Mouse (Mus musculus) forebrain, embryonic 15.5 days (tissue): ENCODE measurements around the gene Atg2a. TPM values are rescaled to one million over a fixed set of nuclear protein-coding genes. Genes with fewer than 3 reads are reported as not detected.
A peak's percentile ranks its signal among the peaks of the same experiment; 100 is the strongest.

Experiments used
- ATAC-seq: fragments of 200-750 bp; cut with Nextera tagmentation; replicated peaks from 2 replicates; pipeline ENCODE4 v1.8.0; 2017; ENCODE audit warnings: mild to moderate bottlenecking, moderate TSS enrichment, moderate library complexity
- H3K27ac ChIP-seq: fragments of 300-500 bp; sonication (generic); replicated peaks from 2 replicates; pipeline ENCODE4 v1.5.1; 2015; ENCODE audit warnings: mild to moderate bottlenecking, inconsistent platforms
- H3K27me3 ChIP-seq: fragments of 300-500 bp; sonication (generic); 2 replicates; pipeline ENCODE4 v1.6.1; 2015; ENCODE audit warnings: inconsistent platforms
- H3K36me3 ChIP-seq: fragments of 300-500 bp; sonication (generic); 2 replicates; pipeline ENCODE4 v1.6.1; 2015; ENCODE audit warnings: mild to moderate bottlenecking, inconsistent platforms
- H3K4me1 ChIP-seq: fragments of 300-500 bp; sonication (generic); 2 replicates; pipeline ENCODE4 v1.6.1; 2015; ENCODE audit warnings: inconsistent platforms
- H3K4me2 ChIP-seq: fragments of 300-500 bp; sonication (generic); replicated peaks from 2 replicates; pipeline ENCODE4 v1.6.1; 2015; ENCODE audit warnings: mild to moderate bottlenecking, inconsistent platforms
- H3K4me3 ChIP-seq: fragments of 300-500 bp; sonication (generic); 2 replicates; pipeline ENCODE4 v1.5.1; 2015; ENCODE audit warnings: mild to moderate bottlenecking, inconsistent platforms
- H3K9ac ChIP-seq: fragments of 300-500 bp; sonication (generic); replicated peaks from 2 replicates; pipeline ENCODE4 v1.6.1; 2015; ENCODE audit warnings: mild to moderate bottlenecking, inconsistent platforms
- H3K9me3 ChIP-seq: fragments of 300-500 bp; sonication (generic); 2 replicates; pipeline ENCODE4 v1.6.1; 2016; ENCODE audit warnings: inconsistent platforms
- WGBS: fragments of 180-500 bp; shearing (Covaris S2); methylation state at CpG from one replicate; pipeline ENCODE4 v1.1.7; 2015; ENCODE audit warnings: mixed read lengths; 5-methylcytosine and 5-hydroxymethylcytosine counted together
- polyA plus RNA-seq: library from polyadenylated mRNA; unstranded; fragments of >200 nt; fragmentation: Nextera tagmentation; extraction: Ambion mirVana; gene quantifications from 2 replicates; pipeline ENCODE4 v1.2.1, GENCODE M21; 2015

The Atg2a gene
- polyA plus RNA-seq, 1 experiment from 2014 or later, result 9.7 TPM

DNA sequence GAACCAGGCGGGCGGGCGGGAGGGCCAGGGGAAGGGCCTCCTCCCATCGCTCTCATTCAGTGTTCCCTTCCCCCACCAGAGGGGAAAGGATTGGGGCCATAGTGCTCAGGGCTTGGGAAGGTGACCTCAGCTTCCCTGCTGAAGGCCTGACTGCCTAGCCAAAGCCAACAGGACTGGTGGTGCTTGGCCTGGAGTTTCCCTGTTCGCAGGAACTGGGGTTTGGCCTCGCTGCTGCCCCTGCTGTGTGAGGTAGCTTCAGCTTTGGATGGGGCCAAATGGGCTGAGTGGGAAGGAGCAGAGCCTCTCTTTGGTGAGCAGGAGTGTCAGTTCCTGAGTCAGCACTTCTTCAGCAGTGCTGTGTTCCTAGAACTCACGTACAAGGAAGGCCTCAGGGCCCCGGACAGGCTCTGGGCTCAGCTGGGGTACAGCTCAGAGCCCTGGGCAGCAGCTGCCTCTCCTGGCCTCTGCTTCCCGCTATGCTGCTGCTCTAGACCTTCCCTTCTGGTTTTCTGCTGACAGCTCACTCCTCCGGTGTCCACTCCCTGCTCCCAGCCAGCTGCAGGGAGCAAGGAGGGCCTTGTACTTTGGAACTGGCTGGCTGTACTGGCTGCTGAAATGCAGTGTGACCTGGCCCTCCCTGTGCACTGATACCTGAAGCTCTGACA, 49.8 kb downstream of the Atg2a start:
- H3K9me3 ChIP-seq, result no peaks in the 10 kb centered on the region
- H3K27me3 ChIP-seq, result no peaks in the 10 kb centered on the region
- no peak overlapping the region for H3K4me3 ChIP-seq
- peaks cover 22% of the 10 kb centered on the region for H3K36me3 ChIP-seq
- H3K4me2 ChIP-seq, result no peak overlapping the region
- no peaks in the 10 kb centered on the region for H3K4me1 ChIP-seq
- no peak overlapping the region for H3K9ac ChIP-seq
- no peak overlapping the region for H3K27ac ChIP-seq
- 83% methylated on average over 10 of the region's 10 CpGs for WGBS
- ATAC-seq, result no peak

DNA sequence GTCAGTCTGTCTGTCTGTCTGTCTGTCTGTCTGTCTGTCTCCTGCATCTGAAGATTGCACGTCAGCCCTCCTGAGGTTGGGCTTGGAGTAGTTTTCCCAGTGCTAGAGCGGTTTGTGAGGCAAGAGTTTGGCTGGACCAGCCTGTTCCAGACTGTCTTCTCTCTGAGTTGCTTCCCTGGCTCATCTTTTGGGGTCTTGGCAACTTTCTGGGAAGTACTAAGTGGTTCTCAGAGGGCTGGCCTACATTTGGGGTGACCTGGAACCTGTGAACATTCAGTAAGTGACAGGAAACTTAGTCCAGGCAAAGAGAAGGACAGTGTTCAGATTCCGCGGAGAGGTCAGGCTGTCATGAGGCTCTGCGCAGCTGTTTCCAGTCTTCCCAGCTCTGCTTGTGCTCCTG, 50.8 kb downstream of the Atg2a start:
- Histone ChIP-seq H3K36me3 (peaks cover 23% of the 10 kb centered on the region), H3K4me1 (no peaks in the 10 kb centered on the region)

DNA sequence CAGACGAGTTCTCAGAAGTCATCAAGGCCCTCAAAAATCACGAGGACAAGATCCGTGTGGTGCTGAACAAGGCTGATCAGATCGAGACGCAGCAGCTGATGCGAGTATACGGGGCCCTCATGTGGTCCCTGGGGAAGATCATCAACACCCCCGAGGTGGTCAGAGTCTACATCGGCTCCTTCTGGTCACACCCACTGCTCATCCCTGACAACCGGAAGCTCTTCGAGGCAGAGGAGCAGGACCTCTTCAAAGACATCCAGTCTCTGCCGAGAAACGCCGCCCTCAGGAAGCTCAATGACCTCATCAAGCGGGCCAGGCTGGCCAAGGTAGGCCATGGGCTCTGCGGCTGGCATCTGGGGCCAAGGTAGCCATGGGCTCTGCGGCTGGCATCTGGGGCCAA, 52.8 kb downstream of the Atg2a start:
- no peaks in the 10 kb centered on the region for H3K27me3 ChIP-seq
- H3K36me3 ChIP-seq, result peaks cover 41% of the 10 kb centered on the region
- WGBS, result 94% methylated on average over 17 of the region's 17 CpGs
- H3K27ac ChIP-seq, result no peak overlapping the region
- no peak for ATAC-seq
- no peaks in the 10 kb centered on the region for H3K4me1 ChIP-seq
- H3K4me3 ChIP-seq, result no peak overlapping the region
- no peak overlapping the region for H3K4me2 ChIP-seq
- no peaks in the 10 kb centered on the region for H3K9me3 ChIP-seq
- no peak overlapping the region for H3K9ac ChIP-seq

More for the DNA sequence above, 50.8 kb downstream of the Atg2a start:
- Histone ChIP-seq H3K4me2 (no peak overlapping the region), H3K9ac (no peak overlapping the region), H3K4me3 (no peak overlapping the region), H3K27ac (no peak overlapping the region), H3K27me3 (no peaks in the 10 kb centered on the region), H3K9me3 (no peaks in the 10 kb centered on the region)
- no peak for ATAC-seq
- 89% methylated on average over 5 of the region's 5 CpGs for WGBS

DNA sequence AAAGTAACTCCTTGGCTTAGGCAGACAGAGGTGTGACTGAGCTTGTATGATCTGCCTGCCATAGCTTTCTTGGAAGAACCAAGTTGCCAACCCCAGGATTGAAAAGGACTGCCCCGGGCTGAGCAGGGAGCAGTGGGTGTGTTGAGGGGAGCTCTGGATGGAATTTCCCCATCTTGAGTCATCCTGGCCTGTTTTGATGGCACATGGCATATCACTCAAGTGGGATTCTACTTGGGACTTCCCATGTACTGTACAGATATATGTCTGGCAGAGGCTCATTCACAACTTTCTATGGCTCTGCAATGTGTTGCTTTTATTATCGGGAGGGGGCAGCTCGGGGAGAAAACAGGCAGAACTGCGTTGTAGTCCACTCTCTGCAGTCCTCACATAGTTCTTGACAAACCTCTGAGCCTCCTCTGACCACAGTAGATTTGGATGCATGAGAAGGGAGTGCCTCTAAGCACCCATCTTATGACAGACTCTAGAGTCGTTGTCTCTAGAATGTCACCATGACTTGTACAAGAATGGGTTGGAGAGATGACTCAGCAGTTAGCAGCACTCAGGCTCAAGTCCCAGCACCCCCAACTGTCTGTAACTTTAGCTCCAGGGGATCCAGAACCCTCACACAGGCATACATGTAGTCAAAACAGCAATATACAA, 55.2 kb downstream of the Atg2a start:
- 87% methylated on average over 5 of the region's 5 CpGs for WGBS
- no peak overlapping the region for H3K4me3 ChIP-seq
- no peak overlapping the region for H3K9ac ChIP-seq
- no peak overlapping the region for H3K4me2 ChIP-seq
- peaks cover 53% of the 10 kb centered on the region for H3K36me3 ChIP-seq
- no peak for ATAC-seq
- no peaks in the 10 kb centered on the region for H3K9me3 ChIP-seq
- no peaks in the 10 kb centered on the region for H3K27me3 ChIP-seq
- no peaks in the 10 kb centered on the region for H3K4me1 ChIP-seq
- H3K27ac ChIP-seq, result no peak overlapping the region

DNA sequence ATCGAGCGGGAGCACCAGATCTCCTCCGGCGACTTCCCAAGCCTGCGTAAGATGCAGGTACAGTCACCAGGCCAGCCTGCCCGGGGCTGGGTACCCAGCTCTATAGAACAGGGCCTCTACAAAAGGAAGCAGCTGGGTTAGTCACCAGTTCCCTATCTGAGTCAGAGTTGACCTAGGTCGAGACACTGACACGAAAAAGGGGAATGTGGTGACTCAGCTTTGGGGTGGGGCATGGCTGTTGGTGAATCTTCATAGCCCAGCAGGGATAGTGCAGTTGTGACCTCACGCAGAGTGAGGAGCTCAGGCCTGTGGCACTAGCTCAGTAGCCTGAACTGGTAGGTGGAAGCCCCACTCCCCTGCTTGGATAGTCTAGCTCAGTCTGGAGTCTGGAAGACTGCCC, 56.2 kb downstream of the Atg2a start:
- ATAC-seq, result no peak
- Histone ChIP-seq H3K4me2 (no peak overlapping the region), H3K27me3 (no peaks in the 10 kb centered on the region), H3K9me3 (no peaks in the 10 kb centered on the region), H3K4me3 (no peak overlapping the region), H3K4me1 (no peaks in the 10 kb centered on the region), H3K36me3 (peaks cover 53% of the 10 kb centered on the region), H3K9ac (no peak overlapping the region), H3K27ac (no peak overlapping the region)
- 93% methylated on average over 9 of the region's 9 CpGs for WGBS

DNA sequence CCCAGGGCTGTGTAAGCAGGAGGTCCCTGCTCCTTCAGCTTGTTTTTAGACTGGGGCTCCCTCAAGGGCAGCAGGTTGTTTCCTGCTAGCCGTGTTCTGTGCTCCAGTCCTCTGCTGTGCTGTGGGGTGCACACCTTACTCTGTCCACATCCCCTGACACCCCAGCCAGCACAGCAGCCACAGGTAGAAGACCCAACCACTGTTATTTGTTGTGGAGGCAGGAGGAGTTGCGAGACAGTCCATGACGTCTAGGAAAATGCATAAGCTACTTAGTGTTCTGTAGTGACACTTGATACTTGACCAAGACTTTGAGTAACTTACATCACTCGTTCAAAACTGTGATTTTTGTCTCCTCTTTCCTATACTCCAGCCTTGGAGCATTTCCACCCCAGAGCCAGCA, 57.5 kb downstream of the Atg2a start:
- H3K9ac ChIP-seq, result no peak overlapping the region
- peaks cover 49% of the 10 kb centered on the region for H3K36me3 ChIP-seq
- H3K9me3 ChIP-seq, result no peaks in the 10 kb centered on the region
- no peaks in the 10 kb centered on the region for H3K4me1 ChIP-seq
- H3K27ac ChIP-seq, result no peak overlapping the region
- ATAC-seq, result no peak
- H3K4me3 ChIP-seq, result no peak overlapping the region
- no peaks in the 10 kb centered on the region for H3K27me3 ChIP-seq
- WGBS, result 89% methylated on average over 4 of the region's 4 CpGs
- H3K4me2 ChIP-seq, result no peak overlapping the region

DNA sequence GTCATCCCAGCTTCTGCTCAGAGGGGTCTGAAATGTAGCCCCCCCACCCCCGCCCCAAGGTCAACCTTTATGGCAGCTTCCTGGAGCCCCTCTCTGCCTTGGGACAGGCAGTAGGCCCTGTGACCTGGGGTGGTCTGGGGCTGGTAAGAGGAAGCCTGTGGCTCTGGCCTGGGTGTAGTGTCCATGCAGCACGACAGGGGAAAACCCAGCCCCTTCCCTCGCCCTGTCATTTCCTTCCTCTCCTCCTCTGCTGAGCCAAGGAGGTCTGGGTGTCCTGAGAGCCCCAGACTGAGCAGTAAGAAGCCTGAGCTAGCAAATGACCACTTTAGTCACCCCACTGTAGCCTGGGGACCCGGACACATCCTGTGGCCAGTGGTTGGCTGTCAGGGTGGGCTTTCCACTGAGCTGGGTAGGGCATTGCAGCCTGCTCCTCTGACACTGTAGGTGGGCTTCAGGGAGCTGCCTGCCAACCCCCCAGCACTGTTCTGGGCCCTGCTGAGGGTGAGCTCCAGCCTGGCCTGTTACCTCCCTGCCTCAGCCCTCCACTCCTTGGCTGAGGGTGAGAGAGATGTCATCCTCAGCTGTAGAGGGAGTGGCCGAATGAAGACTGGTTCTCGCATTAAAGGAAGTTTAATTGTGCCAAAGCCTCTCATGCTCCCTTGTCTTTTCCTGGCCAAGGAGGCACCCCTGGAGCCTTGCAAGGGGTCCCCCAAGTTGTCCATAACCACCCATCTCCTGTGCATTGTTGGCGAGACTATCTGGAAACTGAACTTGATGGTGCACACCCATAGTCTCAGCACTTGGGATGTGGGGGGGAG, 58.2 kb downstream of the Atg2a start:
- Histone ChIP-seq H3K4me2 (no peak overlapping the region), H3K36me3 (peaks cover 43% of the 10 kb centered on the region), H3K4me1 (no peaks in the 10 kb centered on the region), H3K27me3 (no peaks in the 10 kb centered on the region), H3K27ac (no peak overlapping the region), H3K4me3 (no peak overlapping the region), H3K9ac (no peak overlapping the region), H3K9me3 (no peaks in the 10 kb centered on the region)
- 91% methylated on average over 7 of the region's 7 CpGs for WGBS
- ATAC-seq, result no peak

DNA sequence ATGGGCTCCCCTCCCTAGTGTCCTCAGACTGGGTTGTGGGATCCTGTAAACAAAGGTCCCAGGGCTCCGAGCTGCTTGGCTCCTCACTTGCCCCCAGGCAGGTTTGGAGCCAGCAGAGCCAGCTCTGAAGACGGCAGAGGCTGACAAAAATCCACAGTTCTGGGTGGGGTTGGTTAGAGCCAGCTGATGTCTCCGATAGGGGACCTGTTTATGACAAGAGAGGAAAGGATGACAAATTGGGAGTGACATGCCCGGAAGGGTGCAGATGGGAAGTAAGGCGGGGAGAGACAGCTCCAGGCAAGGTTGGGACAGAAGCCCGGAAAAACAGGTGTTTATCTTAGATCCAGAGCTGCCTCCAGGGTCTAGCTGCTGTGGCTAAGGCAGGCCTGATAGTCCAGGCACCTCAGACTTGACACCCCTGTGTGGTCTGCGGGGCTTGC, 59.0 kb downstream of the Atg2a start:
- no peak overlapping the region for H3K27ac ChIP-seq
- H3K4me2 ChIP-seq, result no peak overlapping the region
- H3K9ac ChIP-seq, result no peak overlapping the region
- no peaks in the 10 kb centered on the region for H3K27me3 ChIP-seq
- no peak overlapping the region for H3K4me3 ChIP-seq
- no peaks in the 10 kb centered on the region for H3K4me1 ChIP-seq
- no peak for ATAC-seq
- peaks cover 36% of the 10 kb centered on the region for H3K36me3 ChIP-seq
- WGBS, result 75% methylated on average over 7 of the region's 7 CpGs
- H3K9me3 ChIP-seq, result no peaks in the 10 kb centered on the region

DNA sequence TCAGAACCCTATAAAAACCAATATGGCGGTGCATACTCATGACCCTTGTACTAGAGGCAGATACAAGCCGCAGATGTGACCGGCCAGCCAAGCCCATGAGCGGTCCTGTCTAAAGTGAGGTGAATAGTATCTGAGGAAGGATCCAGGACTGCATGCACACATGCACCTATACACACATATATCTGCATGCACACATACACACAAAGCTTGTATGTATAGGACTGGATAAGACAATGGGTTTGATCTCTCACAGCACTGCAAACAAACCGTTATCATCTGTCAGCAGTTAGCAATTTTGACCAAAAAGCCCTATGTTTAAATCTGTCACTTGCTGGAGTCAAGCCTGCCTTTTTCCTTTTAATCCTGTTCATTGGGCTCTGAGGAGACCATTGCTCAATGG, 60.6 kb downstream of the Atg2a start:
- H3K4me3 ChIP-seq, result no peak overlapping the region

DNA sequence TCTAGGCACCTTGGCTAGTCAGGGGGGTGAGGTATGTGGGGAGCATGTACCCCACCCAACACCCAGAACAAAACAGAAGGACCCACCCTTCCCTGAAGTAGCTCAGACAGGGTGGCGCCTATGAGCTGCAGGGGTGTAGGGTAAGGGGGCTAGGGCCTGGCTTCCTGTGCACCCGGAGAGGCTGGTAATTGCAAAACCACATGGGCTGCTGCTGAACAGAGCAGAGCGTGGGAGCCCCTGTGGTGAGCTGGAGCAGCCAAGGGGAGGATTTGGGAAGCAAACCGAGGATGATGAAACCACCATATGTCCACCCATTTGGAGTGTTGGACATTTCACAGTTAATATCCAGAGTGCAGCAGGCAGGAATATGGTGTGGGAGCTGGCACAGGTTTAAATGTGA, 61.1 kb downstream of the Atg2a start:
- Histone ChIP-seq H3K9ac (no peak overlapping the region), H3K4me3 (no peak overlapping the region), H3K27ac (no peak overlapping the region), H3K27me3 (no peaks in the 10 kb centered on the region), H3K9me3 (no peaks in the 10 kb centered on the region), H3K36me3 (peaks cover 26% of the 10 kb centered on the region), H3K4me1 (peaks cover 11% of the 10 kb centered on the region), H3K4me2 (no peak overlapping the region)
- ATAC-seq, result no peak
- 42% methylated on average over 4 of the region's 4 CpGs for WGBS

More for the DNA sequence above, 60.6 kb downstream of the Atg2a start:
- Histone ChIP-seq H3K36me3 (peaks cover 30% of the 10 kb centered on the region), H3K4me2 (no peak overlapping the region), H3K27ac (no peak overlapping the region), H3K9ac (no peak overlapping the region), H3K27me3 (no peaks in the 10 kb centered on the region), H3K9me3 (no peaks in the 10 kb centered on the region), H3K4me1 (peaks cover 11% of the 10 kb centered on the region)
- WGBS, result 89% methylated on average over 5 of the region's 5 CpGs
- ATAC-seq, result no peak

DNA sequence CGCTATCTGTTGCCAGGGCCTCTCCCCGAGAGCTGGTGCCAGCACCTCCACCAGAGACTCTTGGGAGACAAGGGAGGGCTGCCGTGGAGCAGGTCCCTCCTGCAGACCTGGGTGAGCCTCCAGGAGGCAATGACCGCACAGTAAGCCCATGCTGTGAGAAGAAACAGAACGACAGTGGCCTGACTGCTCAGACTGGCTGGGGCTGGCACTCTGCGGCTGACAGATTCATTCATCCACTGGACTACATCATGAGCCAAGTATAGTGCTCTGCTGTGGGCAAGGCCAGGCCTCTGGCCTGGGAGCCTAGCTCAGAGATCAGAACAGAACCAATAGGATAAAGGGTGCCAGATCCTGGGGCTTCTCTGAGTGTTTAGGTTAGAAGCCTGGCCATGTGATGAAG, 62.4 kb downstream of the Atg2a start:
- H3K9me3 ChIP-seq, result no peaks in the 10 kb centered on the region
- no peak overlapping the region for H3K27ac ChIP-seq
- 82% methylated on average over 6 of the region's 6 CpGs for WGBS
- H3K27me3 ChIP-seq, result no peaks in the 10 kb centered on the region
- peaks cover 11% of the 10 kb centered on the region for H3K4me1 ChIP-seq
- no peak for ATAC-seq
- no peak overlapping the region for H3K4me2 ChIP-seq
- no peak overlapping the region for H3K4me3 ChIP-seq
- no peak overlapping the region for H3K9ac ChIP-seq
- H3K36me3 ChIP-seq, result peaks cover 14% of the 10 kb centered on the region

DNA sequence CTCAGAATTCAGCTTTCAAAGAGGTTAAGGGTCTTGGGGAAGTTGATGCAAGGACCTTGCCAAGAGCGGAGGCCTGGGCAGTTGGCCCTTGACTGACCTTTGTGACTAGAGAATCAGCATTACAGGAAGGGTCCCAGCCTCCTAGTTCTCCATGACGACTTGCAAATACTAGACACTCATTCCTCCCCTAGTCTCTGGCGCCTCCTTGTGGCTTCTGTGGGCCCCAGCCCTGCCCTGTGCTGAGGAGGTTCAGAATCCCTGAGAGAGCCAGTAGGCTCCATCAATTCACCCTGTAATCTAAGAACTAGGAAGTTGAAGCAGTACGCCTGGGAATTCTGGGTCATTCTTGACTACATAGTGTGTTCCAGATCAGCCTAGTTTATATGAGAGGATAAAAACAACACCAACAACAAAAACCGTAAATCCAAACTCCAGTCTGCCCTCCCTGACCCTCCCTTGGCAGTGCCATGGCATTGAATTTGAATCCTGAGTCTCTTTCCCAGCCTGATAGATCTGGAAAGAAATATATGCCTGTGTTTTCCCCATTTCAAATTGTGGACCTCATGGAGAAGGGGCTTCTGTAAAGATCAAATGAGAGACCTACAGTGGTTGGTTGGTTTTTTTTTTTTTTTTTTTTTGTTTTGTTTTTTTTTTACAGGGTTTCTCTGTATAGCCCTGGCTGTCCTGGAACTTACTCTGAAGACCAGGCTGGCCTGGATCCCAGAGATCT, 63.5 kb downstream of the Atg2a start:
- Histone ChIP-seq H3K9ac (no peak overlapping the region), H3K4me2 (no peak overlapping the region), H3K36me3 (0 out of 2 replicates have a peak, but pooled peaks cover 7% of the 10 kb centered on the region), H3K27ac (no peak overlapping the region), H3K4me1 (peaks cover 11% of the 10 kb centered on the region), H3K4me3 (no peak overlapping the region), H3K9me3 (no peaks in the 10 kb centered on the region), H3K27me3 (no peaks in the 10 kb centered on the region)
- 31% methylated on average over 5 of the region's 5 CpGs for WGBS
- 0 out of 2 replicates have a peak, but pooled peaks have one; percentile 30 for ATAC-seq
